Mouse (Mus musculus) cortical plate, adult 2 months (tissue): Measurements from ENCODE around the gene Timm23.

Experiments
- CTCF ChIP-seq: fragments of 200-500 bp; IDR thresholded peaks from 2 replicates; pipeline ENCODE4 v1.5.1; 2011; ENCODE audit warnings: mild to moderate bottlenecking, control low read depth, low read length; ENCODE audit not compliant: insufficient read depth; ENCODE audit errors: extremely low read depth
- POLR2A ChIP-seq: fragments of 200-500 bp; IDR thresholded peaks from 2 replicates; pipeline ENCODE4 v1.6.1; 2011; ENCODE audit warnings: mild to moderate bottlenecking, low read length, control low read depth; ENCODE audit not compliant: insufficient read depth; ENCODE audit errors: extremely low read depth

- TF ChIP-seq POLR2A (no peak), CTCF (no peak)
These were observed 36.2 kb downstream of the Timm23 start for GRCm38 (mm10) chr14:32165278-32166061.
